Mouse (Mus musculus): Measurements from ENCODE around the gene Sstr4. TPM values are rescaled to one million over a fixed set of nuclear protein-coding genes. Genes with fewer than 3 reads are reported as not detected.

Sstr4 gene
- not detected for total RNA-seq (2023)

GRCm38 (mm10) chr2:148395131-148396051 is at the start of gene Sstr4:
Gene Sstr4, plus strand, starts transcription at chr2:148395344.

DNA sequence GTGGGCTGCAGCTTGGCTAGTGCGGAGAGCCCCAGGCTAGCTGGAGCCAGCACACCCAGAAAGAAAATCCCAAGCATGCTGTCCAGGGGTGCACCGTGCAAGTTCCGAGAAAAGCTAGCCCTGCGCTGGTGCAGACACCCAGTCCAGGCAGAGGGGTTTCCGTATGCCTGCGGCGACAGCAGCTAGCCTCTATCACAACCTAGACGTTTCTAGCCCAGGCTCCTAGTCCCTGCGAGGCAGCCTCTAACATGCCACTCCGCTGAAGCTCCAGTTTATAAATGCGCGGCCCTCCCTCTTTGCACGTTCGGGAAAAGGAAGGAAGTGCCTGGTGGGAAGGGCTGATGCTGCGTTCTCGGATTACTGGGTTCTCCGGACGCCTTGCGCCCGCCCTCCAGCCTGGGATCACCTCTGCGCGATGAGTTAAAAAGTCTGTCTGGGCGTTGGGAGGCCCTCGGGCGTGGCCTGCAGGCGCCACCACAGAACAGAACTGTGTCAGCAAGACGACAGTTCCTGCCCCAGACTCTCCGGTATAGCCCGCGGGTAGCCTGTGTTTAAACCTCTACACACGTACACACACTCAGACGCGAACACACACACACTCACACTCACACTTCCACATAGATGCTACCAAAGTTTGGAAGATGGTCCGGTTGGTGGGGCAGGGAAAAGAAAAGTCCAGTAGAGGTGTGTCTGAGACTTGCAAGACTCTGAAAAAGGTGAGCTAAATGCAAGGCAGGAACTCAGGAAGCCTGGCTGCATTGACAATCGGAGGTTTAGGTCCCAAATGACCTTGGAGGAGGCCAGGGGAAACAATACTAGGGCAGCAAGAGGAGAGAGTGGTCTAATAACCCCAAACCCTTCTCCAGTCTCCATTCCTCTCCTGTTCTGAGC is 13.0 kb downstream of the Sstr4 start, which contains the start of gene Thbd:
Thbd (minus strand) TSS at position 319 of the 891 bp plus-strand sequence.

DNA sequence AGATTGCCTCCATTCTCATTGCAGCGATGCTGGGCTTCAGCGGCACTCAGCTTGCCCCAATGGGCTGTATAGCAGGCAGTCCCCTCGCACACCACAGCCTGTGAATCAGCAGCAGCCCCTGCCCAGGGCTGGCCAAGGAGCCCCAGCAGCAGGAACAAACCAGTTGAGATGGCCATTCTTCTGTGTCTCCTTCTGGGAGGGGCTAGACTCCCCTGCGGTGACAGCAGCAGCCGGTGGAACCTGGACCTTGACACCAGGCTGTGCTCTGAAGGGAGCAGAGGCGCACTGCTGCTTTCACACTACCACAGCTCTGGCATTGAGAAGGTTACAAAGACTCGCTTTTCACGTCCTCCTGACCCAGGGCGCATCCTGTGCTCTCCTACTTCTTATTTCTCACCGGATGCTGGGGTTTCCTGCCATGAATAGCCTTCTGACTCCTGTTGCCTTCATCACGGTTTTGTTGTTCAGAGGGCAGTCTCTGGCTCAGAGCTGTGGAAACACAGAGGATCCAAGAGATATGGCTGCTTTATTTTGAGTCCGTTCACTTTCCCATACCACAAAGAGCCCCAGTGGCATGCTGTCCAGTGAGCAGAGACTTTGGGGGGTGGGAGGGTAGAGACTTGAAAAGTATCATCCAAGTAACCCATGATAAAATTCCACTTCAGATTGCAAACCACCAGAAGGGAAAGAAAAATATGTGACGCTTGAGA is 48.3 kb downstream of the Sstr4 start, which contains the start of gene Cd93:
Cd93 (minus strand) TSS at position 315 of the 710 bp plus-strand sequence.

Other genes starting within 250 kb of the Sstr4 start
- 0.79 TPM for gene Thbd, start 12.8 kb downstream of the Sstr4 start, total RNA-seq (2023)
- 2.0 TPM for gene Cd93, start 48.2 kb downstream of the Sstr4 start, total RNA-seq (2023)

Measured in CD4-positive naive resting alpha-beta T cell, adult 76 days (primary cell).